Mouse (Mus musculus) brown adipose tissue, adult 24 weeks (tissue): ENCODE measurements around the gene Prkch. TPM values are rescaled to one million over a fixed set of nuclear protein-coding genes. Genes with fewer than 3 reads are reported as not detected.
A peak's percentile ranks its signal among the peaks of the same experiment; 100 is the strongest.

Source experiments
- H3K27ac ChIP-seq: fragments of 200-500 bp; replicated peaks from 2 replicates; pipeline ENCODE4 v1.5.1; 2012; ENCODE audit warnings: low read depth, mild to moderate bottlenecking, low read length
- H3K4me1 ChIP-seq: fragments of 200-500 bp; 2 replicates; pipeline ENCODE4 v1.6.1; 2012; ENCODE audit warnings: low read length, mixed read lengths; ENCODE audit not compliant: control insufficient read depth, insufficient read depth, insufficient read length
- H3K4me3 ChIP-seq: fragments of 200-500 bp; 2 replicates; pipeline ENCODE4 v1.5.1; 2012; ENCODE audit warnings: low read depth, mild to moderate bottlenecking, low read length, moderate library complexity; ENCODE audit not compliant: insufficient read depth
- polyA plus RNA-seq: library from polyadenylated mRNA; stranded (reverse); fragments of >200 nt; gene quantifications from 2 replicates; pipeline ENCODE4 v1.2.4, GENCODE M21; 2012; ENCODE audit not compliant: missing spikeins, insufficient read depth, insufficient read length

The Prkch gene
- polyA plus RNA-seq, 1 experiment: 2.7 TPM

GRCm38 (mm10) chr12:73776401-73776945 is 191.9 kb downstream of the Prkch start:
- peaks cover 11% of the 10 kb centered on the region; the same call in 1 of the 2 replicates for H3K4me1 ChIP-seq
- no peak overlapping the region for H3K27ac ChIP-seq

GRCm38 (mm10) chr12:73777673-73778072 is 193.1 kb downstream of the Prkch start:
- H3K27ac ChIP-seq: no peak overlapping the region
- no peak overlapping the region for H3K4me3 ChIP-seq
- peaks cover 11% of the 10 kb centered on the region; the same call in 1 of the 2 replicates for H3K4me1 ChIP-seq

More at GRCm38 (mm10) chr12:73776401-73776945, 191.9 kb downstream of the Prkch start:
- no peak overlapping the region for H3K4me3 ChIP-seq

DNA sequence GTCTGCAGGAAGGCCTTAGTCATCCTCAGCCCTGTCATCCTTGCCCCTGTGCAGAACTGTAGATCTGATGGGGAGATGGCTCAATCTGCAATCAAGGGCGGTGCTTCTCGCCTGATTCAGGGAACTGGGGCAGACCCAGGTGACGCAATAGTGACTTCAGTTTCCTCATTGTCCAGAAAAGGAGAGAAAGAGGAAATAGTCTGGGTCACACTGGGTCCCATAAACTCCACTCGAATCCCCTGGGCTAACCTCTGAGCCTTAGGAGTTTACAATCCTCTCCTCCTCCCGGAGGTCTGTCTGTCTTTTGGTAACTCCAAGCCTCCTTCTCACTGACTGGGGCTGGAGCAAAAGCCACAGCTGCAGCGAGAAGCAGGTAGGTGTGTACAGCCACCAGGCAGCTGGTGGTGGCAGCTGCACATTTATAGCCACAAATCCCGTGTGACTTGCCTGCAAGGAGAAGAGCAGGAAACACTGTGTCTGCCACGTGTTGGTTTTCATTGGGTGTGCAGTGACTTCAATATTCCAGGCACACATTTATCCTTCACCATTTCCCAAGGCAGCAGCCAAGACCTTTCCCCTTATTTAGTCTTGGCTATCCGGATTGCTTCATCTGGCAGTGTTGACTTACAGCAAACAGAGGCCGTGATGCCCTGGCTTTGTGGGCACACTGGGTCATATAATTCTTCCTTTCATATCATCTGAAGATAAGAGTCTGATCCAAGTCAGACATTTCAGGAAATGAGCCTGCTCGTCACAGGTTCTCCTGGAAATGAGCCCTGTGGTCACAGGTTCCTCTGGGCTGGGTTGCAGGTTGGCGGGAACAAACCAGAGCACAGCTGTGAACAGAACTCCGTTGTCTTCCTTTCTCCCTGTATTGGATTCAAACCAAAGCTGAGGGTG is 195.0 kb downstream of the Prkch start:
- H3K4me3 ChIP-seq: no peak overlapping the region
- H3K4me1 ChIP-seq: peaks cover 11% of the 10 kb centered on the region; the same call in 1 of the 2 replicates
- peak overlapping the region; percentile 84 for H3K27ac ChIP-seq

DNA sequence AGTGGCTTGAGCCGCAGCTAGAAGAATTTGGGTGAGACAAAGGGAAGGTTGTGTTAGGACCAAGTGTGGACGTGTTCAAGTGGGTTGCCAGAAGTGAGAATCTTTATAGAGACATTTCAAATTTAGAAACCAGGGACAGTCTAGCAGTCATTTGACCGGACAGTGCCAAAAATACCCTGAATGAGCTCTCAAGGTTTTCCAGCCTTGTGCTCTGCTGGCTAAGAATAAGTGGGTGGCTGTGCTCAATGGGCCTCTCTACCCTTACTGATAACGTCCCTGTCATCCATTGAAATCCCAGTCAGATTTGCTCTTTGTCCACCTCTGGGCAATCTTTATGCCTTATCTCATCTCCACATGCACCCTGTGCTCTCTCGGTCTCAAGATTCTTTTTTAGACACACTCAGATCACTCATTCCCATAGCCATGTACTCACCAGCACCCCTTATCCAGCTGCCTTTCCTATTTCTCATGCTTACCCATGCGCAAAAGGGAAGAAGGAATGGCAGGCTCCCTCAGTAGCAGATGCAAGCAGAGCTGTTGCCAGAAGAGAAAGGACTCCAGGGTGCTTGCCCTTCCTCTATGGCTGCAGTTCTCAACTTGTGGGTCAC is 196.9 kb downstream of the Prkch start:
- no peak overlapping the region for H3K27ac ChIP-seq
- no peak overlapping the region for H3K4me3 ChIP-seq
- peaks cover 9% of the 10 kb centered on the region; the same call in 1 of the 2 replicates for H3K4me1 ChIP-seq

DNA sequence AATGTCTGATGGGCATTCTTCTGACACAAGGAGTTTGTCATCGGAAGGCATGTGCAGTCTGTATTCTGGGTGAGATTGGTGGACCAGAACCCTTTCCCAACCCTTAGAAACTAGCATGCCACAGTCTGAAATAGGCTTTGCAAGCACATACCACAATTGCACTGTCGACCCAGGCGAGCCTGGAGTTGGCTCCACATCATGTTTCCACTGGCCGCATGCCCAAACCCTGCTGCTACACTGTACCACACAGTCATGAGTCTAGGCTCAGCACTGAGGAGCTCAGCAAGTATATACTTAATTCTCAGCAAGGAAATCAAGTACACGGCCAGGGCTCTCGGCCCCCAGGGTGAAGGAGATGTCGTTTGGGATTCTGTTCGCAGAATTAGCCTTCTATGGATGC is 202.3 kb downstream of the Prkch start:
- no peak overlapping the region for H3K4me3 ChIP-seq
- peaks cover 9% of the 10 kb centered on the region for H3K4me1 ChIP-seq
- H3K27ac ChIP-seq: no peak overlapping the region

GRCm38 (mm10) chr12:73788850-73789249 is 204.3 kb downstream of the Prkch start:
- H3K27ac ChIP-seq: no peak overlapping the region
- peaks cover 16% of the 10 kb centered on the region for H3K4me1 ChIP-seq
- no peak overlapping the region for H3K4me3 ChIP-seq

GRCm38 (mm10) chr12:73790571-73791108 is 206.0 kb downstream of the Prkch start:
- Histone ChIP-seq H3K4me1 (peaks cover 23% of the 10 kb centered on the region), H3K4me3 (no peak overlapping the region), H3K27ac (peak overlapping the region; percentile 60)

- Histone ChIP-seq H3K4me1 (peaks cover 23% of the 10 kb centered on the region), H3K27ac (no peak overlapping the region), H3K4me3 (no peak overlapping the region)
These were observed 208.6 kb downstream of the Prkch start for GRCm38 (mm10) chr12:73793216-73793615.

DNA sequence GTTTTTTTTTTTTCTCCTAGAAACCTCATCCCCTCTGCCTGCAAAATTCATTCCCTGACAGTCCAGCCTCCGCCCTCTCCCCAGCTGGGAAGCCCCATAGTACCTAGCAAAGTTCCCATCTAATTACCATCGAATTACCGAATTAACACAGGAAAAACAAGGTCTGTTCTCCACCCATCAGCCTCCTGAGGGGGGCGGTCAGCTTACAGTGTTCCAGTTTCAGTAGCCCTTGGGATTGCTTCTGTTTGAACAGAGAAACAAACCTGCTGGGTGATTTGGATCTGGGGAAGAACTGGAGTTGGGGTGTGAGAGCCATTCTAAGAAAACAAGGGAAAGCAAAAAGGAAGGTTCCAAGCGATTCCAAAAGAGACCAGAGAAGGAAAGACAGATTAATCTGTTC is 209.1 kb downstream of the Prkch start:
- Histone ChIP-seq H3K27ac (peak overlapping the region; percentile 61), H3K4me1 (peaks cover 23% of the 10 kb centered on the region), H3K4me3 (no peak overlapping the region)

DNA sequence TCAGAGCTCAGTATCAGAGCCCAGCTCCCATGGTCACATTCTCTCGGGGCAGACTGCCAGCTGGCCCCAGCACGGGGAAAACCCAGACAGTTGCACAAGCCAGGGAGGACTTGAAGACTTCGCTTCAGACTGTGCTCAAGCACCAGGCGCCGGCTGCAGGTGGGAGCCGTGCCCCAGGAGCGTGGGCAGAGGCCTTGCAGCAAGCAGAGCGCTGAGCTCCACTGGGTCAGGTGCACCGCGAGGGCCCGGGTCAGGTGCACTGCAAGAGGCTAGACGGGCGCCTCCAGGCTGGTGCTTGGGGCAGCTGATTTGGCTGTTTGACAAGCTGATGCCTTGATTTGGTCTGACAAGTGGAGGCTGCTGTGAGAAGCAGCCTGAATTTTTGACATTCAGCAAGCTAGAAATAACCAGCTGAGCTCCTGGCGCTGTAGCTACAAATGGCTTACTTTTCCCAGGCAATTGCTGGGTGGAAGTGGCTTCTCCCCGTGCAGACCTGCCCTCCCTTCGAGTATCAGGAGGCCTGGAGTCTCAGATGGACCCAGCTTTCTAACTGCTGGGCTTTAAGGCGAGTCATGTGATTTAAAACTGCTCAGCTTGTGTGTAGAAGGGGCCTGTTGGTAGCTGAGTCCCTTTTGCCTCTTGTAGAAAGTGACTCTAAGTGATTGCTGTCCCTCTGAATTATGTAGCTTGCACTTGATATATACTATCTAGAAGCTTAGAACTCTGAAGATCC is 209.7 kb downstream of the Prkch start:
- H3K4me1 ChIP-seq: peaks cover 23% of the 10 kb centered on the region
- peak overlapping the region; percentile 19; the same call in 1 of the 2 replicates for H3K4me3 ChIP-seq
- H3K27ac ChIP-seq: peak overlapping the region; percentile 61

GRCm38 (mm10) chr12:73799671-73800070 is 215.1 kb downstream of the Prkch start:
- H3K4me3 ChIP-seq: no peak overlapping the region
- no peak overlapping the region for H3K27ac ChIP-seq
- H3K4me1 ChIP-seq: peaks cover 10% of the 10 kb centered on the region; the same call in 1 of the 2 replicates

DNA sequence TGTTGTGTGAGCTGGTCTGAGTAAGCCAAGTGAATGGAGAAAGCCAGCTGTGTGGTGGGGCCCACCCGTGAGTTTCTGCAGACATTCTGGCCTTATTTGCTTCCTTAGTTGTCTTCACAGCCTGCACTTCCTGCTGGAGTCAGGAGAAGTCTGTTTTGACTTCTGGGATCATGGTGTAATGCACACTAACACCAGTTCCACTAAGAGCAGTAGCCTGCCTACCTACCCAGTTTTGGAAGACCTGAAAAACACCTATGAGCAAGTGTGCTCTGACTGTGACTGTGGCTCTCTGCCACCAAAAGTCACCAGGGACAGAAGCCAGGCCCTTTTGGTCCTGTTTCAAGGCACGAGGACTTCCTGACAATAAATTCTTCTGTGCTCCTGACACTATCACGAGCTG is 216.3 kb downstream of the Prkch start:
- Histone ChIP-seq H3K27ac (peak overlapping the region; percentile 1; the same call in 1 of the 2 replicates), H3K4me1 (peaks cover 11% of the 10 kb centered on the region; the same call in 1 of the 2 replicates), H3K4me3 (no peak overlapping the region)

DNA sequence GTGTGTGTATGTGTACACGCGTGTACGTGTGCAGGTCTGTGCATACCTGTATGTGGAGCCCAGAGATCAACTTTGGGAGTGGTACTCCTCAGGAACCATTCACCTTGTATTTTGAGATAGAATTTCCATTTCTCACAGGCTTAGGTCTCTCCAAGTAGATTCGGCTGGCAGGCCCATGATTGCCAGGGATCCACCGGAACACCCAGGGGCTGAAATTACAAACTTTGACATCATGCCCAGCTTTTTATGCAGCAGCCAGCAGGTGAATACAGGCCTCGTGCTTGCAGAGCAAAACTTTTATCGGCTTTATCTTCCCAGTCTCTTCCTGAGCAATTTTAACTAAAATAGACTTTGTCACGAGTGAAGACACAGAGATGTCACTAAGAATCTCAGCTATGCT is 217.2 kb downstream of the Prkch start:
- H3K27ac ChIP-seq: no peak overlapping the region
- H3K4me3 ChIP-seq: no peak overlapping the region
- peaks cover 17% of the 10 kb centered on the region; the same call in 1 of the 2 replicates for H3K4me1 ChIP-seq

DNA sequence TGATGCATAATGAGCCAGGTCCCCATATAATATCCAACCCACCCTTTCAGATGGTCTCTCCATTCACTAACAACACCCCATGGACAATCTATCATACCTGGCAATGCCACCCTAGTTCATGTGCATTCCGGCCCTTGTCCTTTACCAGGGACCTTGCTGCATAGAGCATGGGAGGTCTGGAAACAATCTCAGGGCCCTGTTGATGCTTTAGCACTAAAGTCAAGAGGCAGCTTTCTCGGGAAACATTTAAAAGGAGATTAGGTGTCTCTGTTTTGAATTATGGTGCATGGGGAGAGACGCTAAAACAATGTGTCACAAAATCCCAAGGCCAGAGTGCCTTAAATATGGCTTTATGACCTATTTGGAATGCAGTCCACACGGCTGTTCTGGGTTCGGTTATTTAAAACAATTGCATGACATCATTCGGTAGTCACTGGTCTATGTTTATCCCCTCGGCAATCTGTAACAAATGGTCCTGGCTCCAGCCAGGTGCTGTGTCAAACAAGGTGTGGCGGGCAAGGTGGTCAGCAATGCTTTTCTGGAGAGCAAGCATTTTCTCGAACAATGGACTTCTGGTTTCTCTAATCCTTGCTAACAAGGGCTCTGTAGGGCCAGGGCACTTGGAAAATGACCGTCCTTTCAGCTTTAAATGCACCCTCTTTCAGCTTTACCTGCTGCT is 217.9 kb downstream of the Prkch start:
- Histone ChIP-seq H3K4me3 (no peak overlapping the region), H3K4me1 (peaks cover 18% of the 10 kb centered on the region; the same call in 1 of the 2 replicates), H3K27ac (no peak overlapping the region)
